ENCODE assay signal across 12 mouse cellular contexts in genomic region chr14:33214767-33215128, GRCm38 (mm10). TPM values are rescaled to one million over a fixed set of nuclear protein-coding genes. Genes with fewer than 3 reads are reported as not detected.
DNase-seq lines count a peak whose midpoint lies in the region; TF ChIP-seq lines count a peak whose summit lies in the region.
"Had no signal": no experiment of that assay in that cellular context is flagged by ENCODE, and none has a peak within 500 bp of the region (broad histone marks: within the 10 kb centered on the region; RNA-seq: fewer than 3 reads in every experiment).

No protein-coding gene starts in this region.

- H3K9me3 ChIP-seq in E14TG2a.4 (ENCODE audit: low read length): no peaks in the 10 kb centered on the region
- H3K9me3 ChIP-seq: hindbrain, embryonic 10.5 days had no signal

- DNase-seq in layer of hippocampus, adult 2 months (ENCODE audit: low spot score in 2 of 2): no peak
- DNase-seq in layer of hippocampus, adult 8-10 months (ENCODE audit: low spot score in 2 of 2): no peak
- DNase-seq in brain, adult 2 months (ENCODE audit: low read depth, low spot score): peak; percentile 40
- DNase-seq in urinary bladder, postnatal 4 days (ENCODE audit: low spot score in 2 of 2): no peak
- DNase-seq in urinary bladder, adult 2 months (ENCODE audit: low spot score): no peak
- DNase-seq: heart, adult 2 months; right cerebral cortex, postnatal 14 days; thymus, adult 18-20 months had no signal

- H3K4me3 ChIP-seq in layer of hippocampus, adult 2 months: peak overlapping the region; percentile 44
- H3K4me3 ChIP-seq in E14TG2a.4 (replicated peaks; ENCODE audit: low read length) (peak overlapping the region; percentile 75), macrophage (ENCODE audit: inconsistent target) (no peak overlapping the region)
- H3K4me3 ChIP-seq: heart, adult 2 months had no signal

- H3K36me3 ChIP-seq in E14TG2a.4 (ENCODE audit: insufficient read depth, low read length) (no peaks in the 10 kb centered on the region), macrophage (ENCODE audit: inconsistent target) (peaks cover 2% of the 10 kb centered on the region; the same call in 1 of the 2 replicates)
- H3K36me3 ChIP-seq: hindbrain, embryonic 10.5 days had no signal

- TF ChIP-seq CTCF in layer of hippocampus, adult 2 months (conservative IDR thresholded peaks at IDR 0.05): no peak
- no peak for TF ChIP-seq CTCF in E14TG2a.4 (conservative IDR thresholded peaks at IDR 0.05; ENCODE audit: low read length)

- peak overlapping the region; percentile 80; the same call in 1 of the 2 replicates for H3K27ac ChIP-seq in layer of hippocampus, adult 2 months
- peak overlapping the region; percentile 99 for H3K27ac ChIP-seq in macrophage
- H3K27ac ChIP-seq: heart, adult 2 months; hindbrain, embryonic 10.5 days had no signal

- 37% methylated on average over 4 of the region's 4 CpGs for WGBS in macrophage (ENCODE audit: missing documents)

- H3K27me3 ChIP-seq in E14TG2a.4 (ENCODE audit: insufficient read depth, low read length): peaks cover 9% of the 10 kb centered on the region

- H3K79me2 ChIP-seq in macrophage (ENCODE audit: inconsistent target): peaks cover 29% of the 10 kb centered on the region

- peaks cover 20% of the 10 kb centered on the region for H3K4me1 ChIP-seq in E14TG2a.4 (replicated peaks; ENCODE audit: low read depth, low read length)

RNA-seq across cellular contexts. Expression of gene Arhgap22, which starts 0.9 kb away (rescaled TPM):
- total RNA-seq in layer of hippocampus, adult 2 months (2021): 10 to 100 TPM in 1 of 2 experiments, 1 to 10 TPM in 1; 9.6 to 11.3 TPM
- 10 to 100 TPM in 3 of 4 experiments, 1 to 10 TPM in 1; 9.9 to 16.9 (median 12.6) TPM for total RNA-seq in layer of hippocampus, adult 8-10 months (2022)
- 100 to 1,000 TPM in 21 of 26 experiments, 10 to 100 TPM in 5; 39.9 to 474 (median 134) TPM for total RNA-seq in macrophage (2018; cell fraction: chromatin; rRNA removed)
- 10 to 100 TPM; 12.0 to 97.5 (median 24.2) TPM for total RNA-seq in macrophage (2018; cell fraction: cytosol; rRNA removed)
- total RNA-seq in macrophage (2018; cell fraction: nucleus; rRNA removed): 100 to 1,000 TPM in 13 of 26 experiments, 10 to 100 TPM in 13; 40.8 to 312 (median 99.3) TPM
- polyA plus RNA-seq in macrophage (2018): 16.5 to 44.1 TPM (median 21.1 TPM) in 3 replicates
- 16.9 and 20.5 TPM in 2 replicates for polyA plus RNA-seq in urinary bladder, adult 2 months (2012; rRNA removed)
- polyA plus RNA-seq: CD4-positive, CD25-positive, alpha-beta regulatory T cell, adult 4 months had no signal

RNA-seq across cellular contexts. Expression of gene Wdfy4, which starts 29.4 kb away (rescaled TPM):
- 1 to 10 TPM; 2.1 to 2.7 TPM for total RNA-seq in layer of hippocampus, adult 2 months (2021)
- 1 to 10 TPM; 1.6 to 6.6 (median 4.7) TPM for total RNA-seq in layer of hippocampus, adult 8-10 months (2022)
- 100 to 1,000 TPM; 165 to 674 (median 443) TPM for total RNA-seq in macrophage (2018; cell fraction: chromatin; rRNA removed)
- 100 to 1,000 TPM in 13 of 26 experiments, 10 to 100 TPM in 13; 60.1 to 136 (median 97.9) TPM for total RNA-seq in macrophage (2018; cell fraction: cytosol; rRNA removed)
- 100 to 1,000 TPM in 25 of 26 experiments, 10 to 100 TPM in 1; 95.7 to 366 (median 196) TPM for total RNA-seq in macrophage (2018; cell fraction: nucleus; rRNA removed)
- polyA plus RNA-seq in macrophage (2018): 58.1 to 98.0 TPM (median 81.9 TPM) in 3 replicates
- 1.9 and 2.8 TPM in 2 replicates for polyA plus RNA-seq in urinary bladder, adult 2 months (2012; rRNA removed)
